Mouse (Mus musculus) liver, adult 10 weeks (tissue): Measurements from ENCODE around the gene Telo2. TPM values are rescaled to one million over a fixed set of nuclear protein-coding genes. Genes with fewer than 3 reads are reported as not detected.

Experiments
- polyA plus RNA-seq: library from polyadenylated mRNA; stranded (reverse); fragments of 350-450 nt; fragmentation: Illumina TruSeq; extraction: RNeasy Lipid Tissue Mini Kit (QIAGEN cat#74804); gene quantifications from one replicate; pipeline ENCODE4 v1.2.3, GENCODE M21; 2014; ENCODE audit warnings: low read depth, low replicate concordance

Telo2 gene
- 0.85 TPM for polyA plus RNA-seq

DNA sequence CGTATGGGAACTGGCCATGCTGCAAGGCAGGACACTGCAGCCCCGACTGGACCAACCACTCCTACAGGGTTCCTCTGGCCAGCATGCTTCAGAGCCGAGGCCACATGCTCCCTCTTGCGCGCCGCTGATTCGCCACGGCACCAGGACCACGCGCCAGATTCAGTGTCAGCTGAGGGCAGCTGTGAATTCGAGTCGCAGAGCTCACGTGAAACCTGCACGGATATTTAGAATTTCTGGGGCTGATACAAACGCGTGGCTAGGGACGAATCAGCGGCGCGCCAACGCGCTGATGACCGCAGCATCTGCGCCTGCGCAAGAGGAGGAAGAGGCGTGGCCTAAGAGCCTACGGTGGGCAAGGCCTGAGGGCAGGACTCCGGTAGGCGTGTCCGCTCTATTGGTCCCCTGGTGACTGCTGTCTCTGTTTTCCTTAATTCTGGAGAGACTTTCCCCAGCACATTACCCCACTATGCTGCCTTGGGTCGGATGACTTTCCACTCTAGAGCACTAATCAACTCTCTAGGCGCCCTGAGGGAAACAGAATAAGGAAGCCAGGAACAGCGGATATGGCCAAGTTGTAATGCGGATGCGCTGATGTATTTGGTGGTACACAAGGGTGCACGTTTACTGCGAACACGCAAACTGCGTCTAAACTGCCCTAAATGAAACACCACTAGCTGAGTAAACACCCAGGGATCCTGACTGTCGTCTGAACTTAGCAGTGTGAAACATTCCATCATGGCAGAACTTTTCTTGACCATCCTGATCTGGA, at the start of gene Telo2:
Gene Telo2, minus strand, starts transcription at position 304 of the 769 bp plus-strand sequence.

GRCm38 (mm10) chr17:25162161-25162560, 46.4 kb upstream of the Telo2 start, which contains the start of gene Ccdc154:
Ccdc154 (plus strand) TSS chr17:25162461.

GRCm38 (mm10) chr17:25133275-25133698, 17.5 kb upstream of the Telo2 start, which contains the start of gene Clcn7:
Clcn7 (plus strand) TSS chr17:25133391.

GRCm38 (mm10) chr17:25120406-25120805, 4.6 kb upstream of the Telo2 start, which contains the start of gene Ptx4:
Ptx4 (plus strand) TSS chr17:25120760.

GRCm38 (mm10) chr17:25083444-25083931, 32.3 kb downstream of the Telo2 start, which contains the start of gene Tmem204:
Tmem204 (minus strand) TSS chr17:25083591.

Other genes with a start within 250 kb of the Telo2 start
- gene Igfals, start 250.0 kb downstream of the Telo2 start, polyA plus RNA-seq = 3.5 TPM
- gene Nubp2, start 229.6 kb downstream of the Telo2 start, polyA plus RNA-seq = 4.6 TPM
- gene Spsb3, start 229.3 kb downstream of the Telo2 start, polyA plus RNA-seq = not detected
- gene Eme2, start 220.9 kb downstream of the Telo2 start, polyA plus RNA-seq = 1.8 TPM
- 3.6 TPM for gene Mrps34, start 220.9 kb downstream of the Telo2 start, polyA plus RNA-seq
- gene Nme3, start 219.5 kb downstream of the Telo2 start, polyA plus RNA-seq = 4.9 TPM
- gene Mapk8ip3, start 179.0 kb downstream of the Telo2 start, polyA plus RNA-seq = 2.4 TPM
- gene Jpt2, start 155.3 kb downstream of the Telo2 start, polyA plus RNA-seq = 34.7 TPM
- gene Cramp1l, start 100.2 kb downstream of the Telo2 start, polyA plus RNA-seq = 3.8 TPM
- gene Ift140, start 99.9 kb downstream of the Telo2 start, polyA plus RNA-seq = 1.5 TPM
- gene Tmem204, start 32.4 kb downstream of the Telo2 start, polyA plus RNA-seq = 4.9 TPM
- gene Ptx4, start 4.8 kb upstream of the Telo2 start, polyA plus RNA-seq = not detected
- gene Clcn7, start 17.4 kb upstream of the Telo2 start, polyA plus RNA-seq = 4.5 TPM
- gene Ccdc154, start 46.5 kb upstream of the Telo2 start, polyA plus RNA-seq = not detected
- not detected for gene Gm38655, start 59.5 kb upstream of the Telo2 start, polyA plus RNA-seq
- gene BC003965, start 68.6 kb upstream of the Telo2 start, polyA plus RNA-seq = 10.1 TPM
- gene Unkl, start 72.4 kb upstream of the Telo2 start, polyA plus RNA-seq = 14.5 TPM
- 11.4 TPM for gene Gnptg, start 124.2 kb upstream of the Telo2 start, polyA plus RNA-seq
- gene Tsr3, start 124.2 kb upstream of the Telo2 start, polyA plus RNA-seq = 5.3 TPM
- gene Baiap3, start 140.4 kb upstream of the Telo2 start, polyA plus RNA-seq = not detected
- 89.5 TPM for gene Ube2i, start 158.7 kb upstream of the Telo2 start, polyA plus RNA-seq
- gene Prss34, start 182.4 kb upstream of the Telo2 start, polyA plus RNA-seq = not detected
- not detected for gene Prss28, start 192.7 kb upstream of the Telo2 start, polyA plus RNA-seq
- gene Prss29, start 202.7 kb upstream of the Telo2 start, polyA plus RNA-seq = not detected
- not detected for gene Tpsab1, start 229.6 kb upstream of the Telo2 start, polyA plus RNA-seq